Mouse (Mus musculus) embryonic facial prominence, embryonic 11.5 days (tissue): ENCODE data around the gene Fam47e. TPM values are rescaled to one million over a fixed set of nuclear protein-coding genes. Genes with fewer than 3 reads are reported as not detected.

Experiments
- ATAC-seq: fragments of 200-750 bp; cut with Nextera tagmentation; replicated peaks from 2 replicates; pipeline ENCODE4 v1.8.0; 2017; ENCODE audit warnings: low read depth; ENCODE audit not compliant: insufficient number of reproducible peaks, low FRiP score, low TSS enrichment
- DNase-seq: peaks from one replicate; pipeline ENCODE4 v3.0.0-alpha.2; 2015; ENCODE audit warnings: low spot score
- H3K27ac ChIP-seq: fragments of 300-500 bp; sonication (generic); replicated peaks from 2 replicates; pipeline ENCODE4 v1.5.1; 2014; ENCODE audit warnings: mild to moderate bottlenecking, low read depth, low read length, control low read depth
- H3K27me3 ChIP-seq: fragments of 300-500 bp; sonication (generic); 2 replicates; pipeline ENCODE4 v1.6.1; 2014; ENCODE audit warnings: mild to moderate bottlenecking, low read length, moderate library complexity, mixed read lengths; ENCODE audit not compliant: control insufficient read depth, insufficient read depth
- H3K36me3 ChIP-seq: fragments of 300-500 bp; sonication (generic); replicated peaks from 2 replicates; pipeline ENCODE4 v1.6.1; 2014; ENCODE audit warnings: low read depth, mild to moderate bottlenecking, low read length, moderate library complexity, mixed read lengths; ENCODE audit not compliant: control insufficient read depth, insufficient read depth
- H3K4me1 ChIP-seq: fragments of 300-500 bp; sonication (generic); 2 replicates; pipeline ENCODE4 v1.6.1; 2014; ENCODE audit warnings: low read length, mixed read lengths; ENCODE audit not compliant: control insufficient read depth, insufficient read depth
- H3K4me2 ChIP-seq: fragments of 300-500 bp; sonication (generic); 2 replicates; pipeline ENCODE4 v1.6.1; 2014; ENCODE audit warnings: low read depth, mild to moderate bottlenecking, control low read depth, low read length, moderate library complexity
- H3K4me3 ChIP-seq: fragments of 300-500 bp; sonication (generic); 2 replicates; pipeline ENCODE4 v1.5.1; 2014; ENCODE audit warnings: low read depth, low read length, control low read depth
- H3K9ac ChIP-seq: fragments of 300-500 bp; sonication (generic); replicated peaks from 2 replicates; pipeline ENCODE4 v1.6.1; 2014; ENCODE audit warnings: mild to moderate bottlenecking, control low read depth, low read length
- H3K9me3 ChIP-seq: fragments of 300-500 bp; sonication (generic); replicated peaks from 2 replicates; pipeline ENCODE4 v1.6.1; 2016; ENCODE audit warnings: mild to moderate bottlenecking, low read length, inconsistent platforms, mixed read lengths; ENCODE audit not compliant: control insufficient read depth
- WGBS: fragments of 180-500 bp; shearing (Covaris S2); extraction: QIAGEN DNeasy Blood & Tissue Kit; methylation state at CpG from one replicate; pipeline ENCODE4 v1.1.7; 2014; 5-methylcytosine and 5-hydroxymethylcytosine counted together
- polyA plus RNA-seq: library from polyadenylated mRNA; unstranded; fragments of >200 nt; fragmentation: Nextera tagmentation; extraction: Ambion mirVana; gene quantifications from 2 replicates; pipeline ENCODE4 v1.2.1, GENCODE M21; 2014

The Fam47e gene
- polyA plus RNA-seq, 1 experiment from 2014 or later = not detected

DNA sequence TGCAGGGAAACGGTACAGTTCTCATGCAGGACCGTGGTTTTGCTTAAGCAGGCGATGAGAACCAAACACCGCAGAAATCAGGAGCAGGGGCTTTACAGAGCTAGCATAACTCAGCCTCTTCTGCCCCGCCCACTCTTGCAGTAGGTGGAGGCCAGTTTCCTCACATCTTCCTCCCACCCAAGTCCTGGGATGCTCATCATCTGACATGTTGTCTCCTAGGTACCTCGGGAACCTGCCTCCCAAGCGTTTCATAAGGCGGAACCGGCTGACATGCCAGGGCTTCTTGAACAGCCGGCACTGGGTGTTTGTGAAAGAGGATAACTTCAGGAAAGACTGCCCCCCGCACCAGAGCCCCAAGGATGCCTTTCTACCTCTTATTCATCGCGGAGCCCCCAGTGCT, 7.1 kb downstream of the Fam47e start:
- H3K9ac ChIP-seq = no peak overlapping the region
- no peak overlapping the region for H3K4me2 ChIP-seq
- no peaks in the 10 kb centered on the region for H3K36me3 ChIP-seq
- no peaks in the 10 kb centered on the region for H3K27me3 ChIP-seq
- no peak for DNase-seq
- H3K4me3 ChIP-seq = no peak overlapping the region
- no peak for ATAC-seq
- H3K4me1 ChIP-seq = no peaks in the 10 kb centered on the region
- 79% methylated on average over 13 of the region's 13 CpGs for WGBS
- no peak overlapping the region for H3K27ac ChIP-seq
- no peaks in the 10 kb centered on the region for H3K9me3 ChIP-seq

DNA sequence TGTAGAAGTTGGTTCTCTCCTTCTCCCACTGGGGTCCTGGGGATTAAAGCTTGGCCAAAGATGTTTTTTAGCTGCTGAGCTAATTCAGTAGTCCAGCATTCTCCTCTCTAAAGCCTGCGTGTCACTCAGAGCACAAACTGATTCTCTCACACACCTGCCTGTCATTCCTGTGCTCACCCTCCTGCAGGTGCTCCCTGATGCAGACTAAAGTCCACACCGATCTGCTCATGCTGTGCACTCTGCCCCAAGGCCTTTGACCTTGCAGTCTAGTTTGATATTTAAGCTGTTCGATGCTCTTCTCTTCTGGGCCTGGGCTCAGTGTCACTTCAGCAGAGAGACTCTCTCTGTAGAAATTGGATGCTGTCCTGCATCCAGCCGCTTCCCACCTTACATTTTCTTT, 16.4 kb downstream of the Fam47e start:
- Histone ChIP-seq H3K9me3 (no peaks in the 10 kb centered on the region), H3K36me3 (no peaks in the 10 kb centered on the region), H3K27me3 (no peaks in the 10 kb centered on the region), H3K27ac (no peak overlapping the region), H3K4me2 (no peak overlapping the region), H3K4me3 (no peak overlapping the region), H3K4me1 (no peaks in the 10 kb centered on the region), H3K9ac (no peak overlapping the region)
- 78% methylated on average over 4 of the region's 4 CpGs for WGBS
- DNase-seq (no peak), ATAC-seq (no peak)

DNA sequence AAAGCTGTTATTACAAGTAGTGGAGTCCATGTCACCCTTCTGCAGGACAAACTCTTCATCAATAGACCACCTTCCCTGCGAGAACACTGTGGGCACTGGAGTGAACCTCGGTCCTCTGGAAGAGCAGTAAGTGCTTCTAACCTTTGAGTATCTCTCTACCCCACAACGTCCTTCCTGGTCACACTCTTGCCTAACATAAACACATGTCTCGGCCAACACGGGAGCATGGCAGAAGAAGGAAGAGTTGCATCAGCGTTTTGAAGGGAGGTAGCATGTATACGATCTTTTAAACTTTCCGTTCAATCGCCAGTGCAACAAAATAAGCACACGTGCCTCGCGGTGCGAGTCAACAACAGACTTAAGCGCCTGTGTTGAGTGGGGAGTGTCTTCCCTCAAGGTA, 24.7 kb downstream of the Fam47e start:
- DNase-seq (no peak), ATAC-seq (no peak)

DNA sequence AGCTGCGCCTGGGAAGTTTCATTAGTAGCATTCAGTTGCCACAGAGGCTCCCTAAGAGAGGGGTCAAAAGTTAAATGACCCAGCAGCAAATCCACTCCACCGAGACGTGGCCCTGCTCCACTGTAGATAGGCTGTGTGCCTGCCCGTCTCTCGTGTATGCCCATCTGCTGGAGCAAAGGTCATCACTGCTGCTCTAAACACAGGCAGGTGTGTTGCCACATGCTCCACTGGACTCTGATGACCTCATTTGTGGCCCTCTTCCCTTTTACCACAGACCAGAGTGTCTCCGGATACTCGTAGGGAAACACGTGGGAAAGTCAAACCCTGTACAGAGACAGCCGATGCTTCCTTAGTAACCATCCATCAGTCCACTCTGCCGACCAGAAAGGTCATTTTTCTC, 31.1 kb downstream of the Fam47e start:
- ATAC-seq = no peak
- no peak for DNase-seq
- H3K27ac ChIP-seq = no peak overlapping the region
- H3K4me3 ChIP-seq = no peak overlapping the region
- H3K9me3 ChIP-seq = no peaks in the 10 kb centered on the region
- no peak overlapping the region for H3K9ac ChIP-seq
- WGBS = 49% methylated on average over 10 of the region's 10 CpGs
- no peak overlapping the region for H3K4me2 ChIP-seq
- no peaks in the 10 kb centered on the region for H3K4me1 ChIP-seq
- H3K36me3 ChIP-seq = no peaks in the 10 kb centered on the region
- no peaks in the 10 kb centered on the region for H3K27me3 ChIP-seq

More for the DNA sequence above, 24.7 kb downstream of the Fam47e start:
- Histone ChIP-seq H3K9me3 (no peaks in the 10 kb centered on the region), H3K9ac (no peak overlapping the region), H3K4me1 (no peaks in the 10 kb centered on the region), H3K27me3 (no peaks in the 10 kb centered on the region), H3K36me3 (no peaks in the 10 kb centered on the region), H3K4me2 (no peak overlapping the region), H3K4me3 (no peak overlapping the region), H3K27ac (no peak overlapping the region)
- 91% methylated on average over 14 of the region's 14 CpGs for WGBS

DNA sequence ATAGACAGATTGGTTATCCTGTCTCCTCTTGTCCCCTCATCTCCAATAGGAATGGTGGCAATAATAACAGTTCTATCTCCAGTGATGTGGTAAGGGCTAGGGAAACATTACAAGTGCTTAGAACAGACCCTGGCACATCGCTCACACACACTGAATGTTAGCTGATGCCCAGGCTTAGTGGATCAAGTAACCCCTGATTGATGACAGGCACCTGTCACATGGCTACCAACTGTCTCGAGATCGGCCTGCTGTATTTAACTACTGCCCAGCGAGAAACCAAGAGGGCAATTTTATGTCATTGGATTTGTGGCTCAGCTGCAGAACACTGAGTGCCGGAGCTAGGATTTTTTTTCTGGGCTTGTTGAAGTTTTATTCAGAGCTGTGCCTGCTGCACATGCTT, 40.2 kb downstream of the Fam47e start:
- Histone ChIP-seq H3K4me3 (no peak overlapping the region), H3K27ac (no peak overlapping the region), H3K4me1 (no peaks in the 10 kb centered on the region), H3K9ac (no peak overlapping the region), H3K36me3 (no peaks in the 10 kb centered on the region), H3K9me3 (no peaks in the 10 kb centered on the region), H3K4me2 (no peak overlapping the region), H3K27me3 (no peaks in the 10 kb centered on the region)
- DNase-seq (no peak), ATAC-seq (no peak)
- WGBS = 77% methylated on average over 5 of the region's 5 CpGs

DNA sequence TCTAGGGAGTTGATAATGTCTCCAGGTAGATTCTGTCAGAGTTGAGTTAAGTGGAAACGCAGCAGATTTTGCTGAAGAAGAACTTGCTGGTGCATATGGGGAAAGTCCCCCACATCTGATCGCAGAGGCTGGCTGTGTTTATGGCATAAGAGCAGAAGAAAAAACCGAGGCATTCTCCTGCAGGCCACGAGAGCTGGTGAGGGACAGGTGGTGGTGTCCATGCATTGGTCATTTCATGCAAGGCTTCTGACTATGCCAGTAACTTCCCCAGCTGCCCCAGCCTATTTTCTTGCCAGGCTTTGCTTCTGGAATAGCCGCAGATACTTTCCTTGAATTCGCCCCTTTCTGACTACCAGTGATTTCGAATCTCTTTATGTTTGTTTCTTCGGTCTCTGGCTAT, 42.0 kb downstream of the Fam47e start:
- Histone ChIP-seq H3K9ac (no peak overlapping the region), H3K36me3 (no peaks in the 10 kb centered on the region), H3K4me3 (no peak overlapping the region), H3K4me2 (no peak overlapping the region), H3K4me1 (no peaks in the 10 kb centered on the region), H3K9me3 (no peaks in the 10 kb centered on the region), H3K27me3 (no peaks in the 10 kb centered on the region), H3K27ac (no peak overlapping the region)
- 89% methylated on average over 8 of the region's 8 CpGs for WGBS
- DNase-seq (no peak), ATAC-seq (no peak)

DNA sequence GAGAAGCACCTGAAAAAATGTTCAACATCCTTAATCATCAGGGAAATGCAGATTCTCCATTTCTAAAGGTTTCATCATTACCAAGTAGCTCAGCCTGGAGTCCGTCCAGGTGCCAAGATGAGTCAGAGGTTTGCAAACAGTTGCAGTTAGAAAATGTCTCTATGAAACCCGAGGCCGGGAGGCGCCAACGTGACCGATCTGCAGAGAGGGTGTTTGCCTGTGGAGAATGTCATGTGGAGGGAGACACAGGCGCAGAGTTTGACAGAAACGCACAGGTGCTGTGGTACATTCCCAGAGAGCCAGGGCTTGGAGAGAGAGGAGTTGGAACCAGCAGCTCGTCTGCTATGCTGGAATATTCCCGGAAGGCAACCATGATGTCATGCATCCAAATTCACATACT, 44.2 kb downstream of the Fam47e start:
- ATAC-seq = no peak
- H3K36me3 ChIP-seq = no peaks in the 10 kb centered on the region
- H3K9me3 ChIP-seq = no peaks in the 10 kb centered on the region
- H3K4me2 ChIP-seq = no peak overlapping the region
- no peak for DNase-seq
- no peak overlapping the region for H3K4me3 ChIP-seq
- H3K9ac ChIP-seq = no peak overlapping the region
- 77% methylated on average over 10 of the region's 10 CpGs for WGBS
- no peak overlapping the region for H3K27ac ChIP-seq
- H3K27me3 ChIP-seq = no peaks in the 10 kb centered on the region
- H3K4me1 ChIP-seq = no peaks in the 10 kb centered on the region

GRCm38 (mm10) chr5:92602691-92603690, 48.1 kb downstream of the Fam47e start, which contains the start of gene Stbd1:
Gene Stbd1 (plus strand): TSS chr5:92603041.
- H3K4me1 ChIP-seq = no peaks in the 10 kb centered on the region
- DNase-seq = peak; percentile 83
- H3K4me2 ChIP-seq = peak within 1 kb of the TSS; percentile 95
- peak within 1 kb of the TSS; percentile 70 for H3K9ac ChIP-seq
- H3K9me3 ChIP-seq = no peaks in the 10 kb centered on the region
- no peaks in the 10 kb centered on the region for H3K36me3 ChIP-seq
- H3K27ac ChIP-seq = no peak within 1 kb of the TSS
- under 1% methylated on average over 58 of the region's 69 CpGs for WGBS
- H3K27me3 ChIP-seq = no peaks in the 10 kb centered on the region
- peak within 1 kb of the TSS; percentile 40 for H3K4me3 ChIP-seq
- peak; percentile 95 for ATAC-seq
